Mouse (Mus musculus) liver, embryonic 14.5 days (tissue): ENCODE data around the gene Dab2ip. TPM values are rescaled to one million over a fixed set of nuclear protein-coding genes. Genes with fewer than 3 reads are reported as not detected.

Experiments used
- ATAC-seq: fragments of 200-750 bp; cut with Nextera tagmentation; 2 replicates; pipeline ENCODE4 v1.8.0; 2017; ENCODE audit warnings: moderate number of reproducible peaks, mild to moderate bottlenecking, moderate library complexity; ENCODE audit not compliant: insufficient read depth
- DNase-seq, 3 experiments: peaks; one replicate each; pipeline ENCODE4 v3.0.0-alpha.2; 2012 to 2013; ENCODE audit warnings: low read depth in 3 of 3, low spot score in 3 of 3
- H3K27ac ChIP-seq: fragments of 300-500 bp; sonication (generic); 2 replicates; pipeline ENCODE4 v1.5.1; 2014; ENCODE audit warnings: moderate library complexity, mild to moderate bottlenecking, control low read depth, inconsistent platforms
- H3K27me3 ChIP-seq: fragments of 300-500 bp; sonication (generic); 2 replicates; pipeline ENCODE4 v1.6.1; 2014; ENCODE audit warnings: mild to moderate bottlenecking, low read length, moderate library complexity; ENCODE audit not compliant: control insufficient read depth, insufficient read depth
- H3K36me3 ChIP-seq: fragments of 300-500 bp; sonication (generic); replicated peaks from 2 replicates; pipeline ENCODE4 v1.6.1; 2014; ENCODE audit warnings: low read depth; ENCODE audit not compliant: control insufficient read depth, insufficient read depth
- H3K4me1 ChIP-seq, 2 experiments: fragments of 200-500 bp in 1 of 2; fragments of 300-500 bp in 1 of 2; sonication (generic) in 1 of 2; replicated peaks; 2 replicates each; pipeline ENCODE4 v1.6.1; 2012 to 2014; ENCODE audit warnings: antibody characterized with exemption in 1 of 2, inconsistent platforms in 1 of 2, low read length in 1 of 2; ENCODE audit not compliant: control insufficient read depth in 2 of 2, insufficient read depth in 2 of 2
- H3K4me2 ChIP-seq: fragments of 300-500 bp; sonication (generic); 2 replicates; pipeline ENCODE4 v1.6.1; 2014; ENCODE audit warnings: low read depth, mild to moderate bottlenecking, control low read depth, moderate library complexity
- H3K4me3 ChIP-seq, 2 experiments: fragments of 200-500 bp in 1 of 2; fragments of 300-500 bp in 1 of 2; sonication (generic) in 1 of 2; 2 replicates each; pipeline ENCODE4 v1.5.1; 2012 to 2014; ENCODE audit warnings: low read depth in 2 of 2, low read length in 2 of 2, mild to moderate bottlenecking in 2 of 2, control low read depth in 1 of 2, inconsistent platforms in 1 of 2, moderate library complexity in 1 of 2; ENCODE audit not compliant: insufficient read depth in 1 of 2
- H3K9ac ChIP-seq: fragments of 300-500 bp; sonication (generic); replicated peaks from 2 replicates; pipeline ENCODE4 v1.6.1; 2014; ENCODE audit warnings: mild to moderate bottlenecking, control low read depth, moderate library complexity
- H3K9me3 ChIP-seq: fragments of 300-500 bp; sonication (generic); 2 replicates; pipeline ENCODE4 v1.6.1; 2016; ENCODE audit warnings: low read length, mixed read lengths; ENCODE audit not compliant: control insufficient read depth
- CTCF ChIP-seq: IDR thresholded peaks from 2 replicates; pipeline ENCODE4 v1.5.1; 2016; ENCODE audit warnings: antibody characterized with exemption, low read depth, control low read depth
- EP300 ChIP-seq: IDR thresholded peaks from 2 replicates; pipeline ENCODE4 v1.6.1; 2016; ENCODE audit warnings: antibody characterized with exemption, low read depth
- WGBS: fragments of 180-500 bp; shearing (Covaris S2); extraction: QIAGEN DNeasy Blood & Tissue Kit; methylation state at CpG from one replicate; pipeline ENCODE4 v1.1.7; 2014; ENCODE audit not compliant: insufficient replicate concordance; 5-methylcytosine and 5-hydroxymethylcytosine counted together
- polyA plus RNA-seq, 2 experiments: library from polyadenylated mRNA; depleted of rRNA in 1 of 2; stranded (reverse) in 1 of 2; unstranded in 1 of 2; fragments of >200 nt; fragmentation: Nextera tagmentation in 1 of 2; extraction: Ambion mirVana in 1 of 2; gene quantifications; 2 replicates each; pipeline versions ENCODE4 v1.2.1 to v1.2.3; 2012 to 2014

The Dab2ip gene
- polyA plus RNA-seq, 2 experiments, result 3.2 to 4.0 TPM

DNA sequence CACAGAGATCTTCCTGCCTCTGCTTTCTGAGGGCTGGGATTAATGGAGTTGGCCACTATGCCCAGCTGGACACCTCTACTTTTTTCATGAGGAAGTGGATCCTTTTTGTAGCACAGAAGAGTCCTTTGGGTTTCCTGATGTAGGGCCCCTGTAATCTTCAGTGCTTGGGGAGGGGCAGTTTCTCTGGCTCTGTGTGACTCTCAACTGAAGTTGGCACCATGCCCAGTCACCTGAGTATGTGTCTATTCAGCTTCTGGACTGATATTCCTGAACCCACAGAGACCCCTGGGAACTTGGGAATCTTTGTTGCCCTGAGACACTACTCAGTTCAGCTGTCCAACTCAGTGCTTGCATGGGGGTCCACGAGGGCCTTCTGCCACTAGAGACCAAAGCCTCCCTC lies 37.0 kb downstream of the Dab2ip start:
- H3K4me2 ChIP-seq, result no peak overlapping the region

DNA sequence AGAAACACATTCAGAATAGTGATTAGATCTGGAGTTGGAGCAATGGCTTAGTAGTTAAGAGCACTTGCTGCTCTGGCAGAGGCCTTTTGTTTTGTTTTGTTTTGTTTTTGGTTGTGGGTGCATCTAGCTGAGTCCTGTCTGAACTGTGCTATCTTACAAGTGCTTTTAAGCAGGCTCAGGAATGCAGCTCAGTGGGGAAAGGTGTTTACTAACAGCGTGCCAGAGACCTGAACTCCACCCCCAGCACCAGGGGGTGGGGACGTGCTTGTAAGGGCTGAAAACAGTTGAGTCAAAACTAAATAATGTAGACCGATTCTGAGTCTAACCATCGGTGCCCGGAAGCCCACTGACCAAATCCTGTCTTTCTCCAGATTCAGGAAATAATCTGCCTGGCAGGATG lies 37.7 kb downstream of the Dab2ip start:
- no peaks in the 10 kb centered on the region for H3K9me3 ChIP-seq
- no peak overlapping the region for H3K27ac ChIP-seq
- H3K27me3 ChIP-seq, result no peaks in the 10 kb centered on the region
- ATAC-seq (no peak), DNase-seq (no peak)
- WGBS, result 37% methylated on average over 5 of the region's 5 CpGs
- H3K4me3 ChIP-seq, result no peak overlapping the region
- H3K4me2 ChIP-seq, result no peak overlapping the region
- no peaks in the 10 kb centered on the region for H3K36me3 ChIP-seq
- H3K9ac ChIP-seq, result no peak overlapping the region
- no peaks in the 10 kb centered on the region for H3K4me1 ChIP-seq
- no peak for TF ChIP-seq CTCF

More for the DNA sequence above, 37.0 kb downstream of the Dab2ip start:
- no peak for TF ChIP-seq EP300
- TF ChIP-seq CTCF, result no peak
- DNase-seq (no peak), ATAC-seq (no peak)
- H3K9me3 ChIP-seq, result no peaks in the 10 kb centered on the region
- H3K27me3 ChIP-seq, result no peaks in the 10 kb centered on the region
- no peak overlapping the region for H3K4me3 ChIP-seq
- WGBS, result 36% methylated on average over 1 of the region's 1 CpGs
- H3K27ac ChIP-seq, result no peak overlapping the region
- no peaks in the 10 kb centered on the region for H3K36me3 ChIP-seq
- H3K4me1 ChIP-seq, result no peaks in the 10 kb centered on the region
- no peak overlapping the region for H3K9ac ChIP-seq

DNA sequence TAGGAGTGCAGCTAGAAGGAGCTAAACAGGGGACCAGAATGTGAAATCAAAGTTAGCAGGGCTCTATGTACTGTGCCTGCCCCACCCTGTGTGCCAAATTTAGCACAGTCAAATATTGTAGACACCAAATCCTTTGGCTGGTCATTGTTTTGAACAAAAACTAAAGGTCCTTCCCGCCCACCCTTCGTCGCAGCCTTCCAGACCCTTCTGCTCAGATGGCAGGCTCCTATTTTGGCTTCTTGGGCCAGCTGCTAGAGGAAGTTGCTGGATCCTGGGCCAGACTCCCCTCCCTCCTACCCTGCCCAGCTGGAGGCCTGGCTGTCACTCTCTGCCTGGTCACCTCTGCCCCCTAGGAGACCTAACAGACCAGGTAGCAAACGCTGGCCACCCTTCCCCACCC lies 38.7 kb downstream of the Dab2ip start:
- Histone ChIP-seq H3K36me3 (no peaks in the 10 kb centered on the region), H3K4me3 (no peak overlapping the region), H3K4me2 (no peak overlapping the region), H3K27me3 (no peaks in the 10 kb centered on the region), H3K27ac (no peak overlapping the region), H3K9ac (no peak overlapping the region), H3K9me3 (no peaks in the 10 kb centered on the region), H3K4me1 (no peaks in the 10 kb centered on the region)
- ATAC-seq, result no peak
- no peak for TF ChIP-seq EP300
- TF ChIP-seq CTCF, result no peak
- 58% methylated on average over 4 of the region's 4 CpGs for WGBS
- no peak for DNase-seq

DNA sequence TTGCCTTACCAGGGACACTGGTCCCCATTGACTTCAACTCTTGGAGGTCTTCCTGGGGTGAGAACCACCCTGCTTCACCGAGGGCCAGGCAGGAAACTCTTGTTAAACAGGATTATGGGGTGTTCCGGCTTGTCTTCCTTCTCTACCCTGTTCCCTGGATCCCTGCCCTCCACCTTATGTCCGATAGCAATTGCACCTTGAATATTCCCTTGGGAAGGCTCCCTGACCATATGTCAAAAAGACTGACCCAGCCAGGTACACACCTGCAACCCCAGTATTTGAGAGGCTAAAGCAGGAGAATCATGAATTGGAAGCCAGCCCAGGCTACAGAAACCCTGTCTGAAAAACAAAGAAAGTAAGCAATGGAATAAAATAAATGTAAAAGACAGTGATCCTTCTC lies 40.8 kb downstream of the Dab2ip start:
- WGBS, result 47% methylated on average over 3 of the region's 3 CpGs
- no peak overlapping the region for H3K9ac ChIP-seq
- H3K4me1 ChIP-seq, result no peaks in the 10 kb centered on the region
- H3K27ac ChIP-seq, result no peak overlapping the region
- H3K36me3 ChIP-seq, result no peaks in the 10 kb centered on the region
- no peaks in the 10 kb centered on the region for H3K9me3 ChIP-seq
- TF ChIP-seq CTCF, result no peak
- no peak for TF ChIP-seq EP300
- H3K4me3 ChIP-seq, result no peak overlapping the region
- no peak overlapping the region for H3K4me2 ChIP-seq
- DNase-seq, result no peak
- no peak for ATAC-seq
- no peaks in the 10 kb centered on the region for H3K27me3 ChIP-seq

DNA sequence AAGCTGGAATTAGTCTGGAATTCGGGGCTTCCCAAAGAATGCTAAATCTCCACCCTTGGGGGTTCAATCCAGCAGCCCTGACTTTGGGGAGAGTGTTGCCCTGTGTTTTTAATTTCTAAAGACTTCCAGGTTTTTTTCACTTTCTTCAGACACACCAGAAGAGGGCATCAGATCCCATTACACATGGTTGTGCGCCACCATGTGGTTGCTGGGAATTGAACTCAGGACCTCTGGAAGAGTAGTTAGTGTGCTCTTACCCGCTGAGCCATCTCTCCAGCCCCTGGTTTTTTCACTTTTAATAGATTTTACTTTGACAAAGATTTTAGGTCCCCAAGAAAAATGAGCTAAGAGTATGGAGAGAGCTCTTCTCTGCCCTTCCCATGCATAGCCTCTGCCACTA lies 43.6 kb downstream of the Dab2ip start:
- Histone ChIP-seq H3K9me3 (no peaks in the 10 kb centered on the region), H3K27me3 (no peaks in the 10 kb centered on the region), H3K27ac (no peak overlapping the region), H3K4me2 (no peak overlapping the region), H3K4me1 (no peaks in the 10 kb centered on the region), H3K4me3 (no peak overlapping the region), H3K36me3 (no peaks in the 10 kb centered on the region), H3K9ac (no peak overlapping the region)
- DNase-seq, result no peak
- ATAC-seq, result no peak
- no peak for TF ChIP-seq EP300
- TF ChIP-seq CTCF, result 0 out of 2 replicates have a peak, but pooled peaks have one; percentile 14
- WGBS, result 44% methylated on average over 3 of the region's 3 CpGs
